Comparison of ENCODE assay signal across 17 mouse cellular contexts in genomic region chr10:96738606-96739005, GRCm38 (mm10).
"Had no signal": no experiment of that assay in that cellular context is flagged by ENCODE, and none has a peak within 500 bp of the region (broad histone marks: within the 10 kb centered on the region; RNA-seq: fewer than 3 reads in every experiment).

No protein-coding gene starts in this region.

- H3K9me3 ChIP-seq: neural tube, embryonic 12.5 days; neural tube, embryonic 13.5 days; neural tube, embryonic 15.5 days; stomach, embryonic 15.5 days had no signal

- H3K9ac ChIP-seq: neural tube, embryonic 12.5 days; neural tube, embryonic 13.5 days; neural tube, embryonic 15.5 days; stomach, embryonic 15.5 days had no signal

- H3K4me3 ChIP-seq: neural tube, embryonic 12.5 days; neural tube, embryonic 13.5 days; neural tube, embryonic 15.5 days; stomach, embryonic 15.5 days had no signal

- H3K27me3 ChIP-seq: neural tube, embryonic 12.5 days; neural tube, embryonic 13.5 days; neural tube, embryonic 15.5 days; stomach, embryonic 15.5 days had no signal

- H3K36me3 ChIP-seq: neural tube, embryonic 12.5 days; neural tube, embryonic 13.5 days; neural tube, embryonic 15.5 days; stomach, embryonic 15.5 days had no signal

- H3K4me1 ChIP-seq: neural tube, embryonic 12.5 days; neural tube, embryonic 13.5 days; neural tube, embryonic 15.5 days; stomach, embryonic 15.5 days had no signal

- H3K4me2 ChIP-seq: neural tube, embryonic 12.5 days; neural tube, embryonic 13.5 days; neural tube, embryonic 15.5 days; stomach, embryonic 15.5 days had no signal

- H3K27ac ChIP-seq: neural tube, embryonic 12.5 days; neural tube, embryonic 13.5 days; neural tube, embryonic 15.5 days; stomach, embryonic 15.5 days; stomach, postnatal 0 days had no signal

- DNase-seq: retina, postnatal 1 day; right cerebral cortex, adult 18-20 months; right cerebral cortex, postnatal 14 days; right cerebral cortex, postnatal 25 days; right cerebral cortex, postnatal 4 days; spleen, adult 18-20 months; thymus, adult 18-20 months; thymus, adult 2 months; thymus, postnatal 14 days; thymus, postnatal 25 days; thymus, postnatal 36 days; thymus, postnatal 4 days had no signal
